Mouse (Mus musculus): ENCODE results near the gene Cstf1. TPM values are rescaled to one million over a fixed set of nuclear protein-coding genes. Genes with fewer than 3 reads are reported as not detected.
A peak's percentile ranks its signal among the peaks of the same experiment; 100 is the strongest.

Cstf1 gene
- total and polyA plus RNA-seq, 3 experiments: 44.2 to 62.1 (median 53.2) TPM

DNA sequence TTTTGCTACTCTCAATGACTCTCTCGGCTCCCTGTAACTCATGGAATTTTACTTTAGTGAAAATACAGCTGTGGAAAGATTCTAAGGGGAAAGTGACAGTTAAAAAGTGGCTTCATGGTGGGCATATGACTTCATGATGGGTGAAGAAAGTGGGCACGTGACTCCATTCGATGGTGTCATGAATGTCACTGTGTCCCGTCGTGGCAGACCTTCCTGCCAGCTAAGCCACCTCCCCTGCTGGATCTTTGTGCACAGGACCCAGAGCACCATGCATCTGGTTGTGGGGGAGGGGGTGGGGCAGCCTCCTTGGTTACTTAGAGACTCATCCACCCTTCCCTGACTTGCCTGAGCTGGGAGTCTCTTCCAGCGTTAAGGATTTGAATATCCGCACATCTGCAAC is 33.8 kb downstream of the Cstf1 start:
- Histone ChIP-seq H3K9ac (ENCODE audit: insufficient read depth, low read depth) (no peak overlapping the region), H3K27ac (ENCODE audit: insufficient read depth, low read depth) (no peak overlapping the region), H3K36me3 (replicated peaks in 1 of 2; ENCODE audit: control insufficient read depth in 1 of 2, insufficient read depth in 1 of 2, low read length in 1 of 2) (peaks cover 0 to 7% of the 10 kb centered on the region in 2 experiments), H3K9me3 (replicated peaks; ENCODE audit: low read length) (no peaks in the 10 kb centered on the region), H3K4me1 (ENCODE audit: control insufficient read depth in 1 of 2, insufficient read depth in 2 of 2) (peaks cover 41 to 73% of the 10 kb centered on the region in 2 experiments), H3K4me2 (ENCODE audit: insufficient read depth, low read depth, poor library complexity, severe bottlenecking) (0 out of 2 replicates have a peak overlapping the region, but pooled peaks have one; percentile 7), H3K27me3 (replicated peaks) (no peaks in the 10 kb centered on the region), H3K4me3 (replicated peaks in 1 of 3; ENCODE audit: low read depth in 2 of 3, low read length in 2 of 3, poor library complexity in 1 of 3) (no peak overlapping the region), H3K79me2 (replicated peaks; ENCODE audit: control insufficient read depth, extremely low read depth, insufficient read depth, poor library complexity, severe bottlenecking) (no peaks in the 10 kb centered on the region; the same call in 1 of the 2 replicates)
- in situ Hi-C loops (cut with MboI; ENCODE audit: low pct_ligation_motif_present, low pct_unique_long_range_greater_than_20kb, low sequenced_read_pairs) (no loop called here), dilution Hi-C loops (cut with MboI; ENCODE audit: extremely low pct_ligation_motif_present, extremely low pct_unique_long_range_greater_than_20kb, low sequenced_read_pairs) (no loop called here)
- DNase-seq (ENCODE audit: extremely low read depth): no peak
- no peak for TF ChIP-seq MAFK (IDR thresholded peaks at IDR 0.05; ENCODE audit: insufficient replicate concordance, low read length)
- TF ChIP-seq CHD1 (IDR thresholded peaks at IDR 0.05; ENCODE audit: low read depth, low read length): no peak
- no peak for TF ChIP-seq ZMIZ1 (IDR thresholded peaks at IDR 0.05; ENCODE audit: low read depth, low read length)
- TF ChIP-seq BHLHE40 (IDR thresholded peaks at IDR 0.05; ENCODE audit: low read depth, low read length): peak; percentile 59
- no peak for TF ChIP-seq PAX5 (IDR thresholded peaks at IDR 0.05; ENCODE audit: low read length)

DNA sequence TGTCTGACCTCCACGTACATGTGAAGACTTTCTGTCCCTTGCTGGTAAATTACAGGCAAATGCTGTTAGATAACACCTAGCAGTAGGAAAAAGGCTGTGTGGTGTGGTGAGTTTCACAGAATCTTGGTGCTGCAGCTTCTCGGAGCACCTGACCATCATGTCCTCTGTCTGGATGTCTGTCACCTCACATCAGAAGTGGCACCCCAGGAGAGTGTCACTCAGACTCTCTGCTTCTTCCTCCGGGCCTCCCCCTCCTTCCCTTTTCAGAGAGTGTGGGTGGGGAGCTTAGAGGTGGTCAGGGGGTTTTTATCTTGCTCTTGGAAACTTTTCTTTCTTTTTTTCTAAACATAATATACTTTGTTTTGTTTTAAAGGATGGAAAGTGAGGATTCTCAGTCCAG is 34.5 kb downstream of the Cstf1 start:
- in situ Hi-C loops (cut with MboI; ENCODE audit: low pct_ligation_motif_present, low pct_unique_long_range_greater_than_20kb, low sequenced_read_pairs) (no loop called here), dilution Hi-C loops (cut with MboI; ENCODE audit: extremely low pct_ligation_motif_present, extremely low pct_unique_long_range_greater_than_20kb, low sequenced_read_pairs) (no loop called here)
- TF ChIP-seq ETS1 (conservative IDR thresholded peaks at IDR 0.05; ENCODE audit: low read depth, low read length): peak; percentile 33; the same call in 1 of the 2 replicates
- TF ChIP-seq BHLHE40 (IDR thresholded peaks at IDR 0.05; ENCODE audit: low read depth, low read length): 0 out of 2 replicates have a peak, but pooled peaks have one; percentile 19
- TF ChIP-seq HCFC1 (IDR thresholded peaks at IDR 0.05; ENCODE audit: low read depth, low read length): no peak
- Histone ChIP-seq H3K4me3 (replicated peaks in 1 of 3; ENCODE audit: low read depth in 2 of 3, low read length in 2 of 3, poor library complexity in 1 of 3) (no peak overlapping the region), H3K4me1 (ENCODE audit: control insufficient read depth in 1 of 2, insufficient read depth in 2 of 2) (peaks cover 34 to 68% of the 10 kb centered on the region in 2 experiments), H3K79me2 (replicated peaks; ENCODE audit: control insufficient read depth, extremely low read depth, insufficient read depth, poor library complexity, severe bottlenecking) (no peaks in the 10 kb centered on the region; the same call in 1 of the 2 replicates), H3K27me3 (replicated peaks) (no peaks in the 10 kb centered on the region), H3K27ac (ENCODE audit: insufficient read depth, low read depth) (no peak overlapping the region), H3K9ac (ENCODE audit: insufficient read depth, low read depth) (no peak overlapping the region), H3K36me3 (replicated peaks in 1 of 2; ENCODE audit: control insufficient read depth in 1 of 2, insufficient read depth in 1 of 2, low read length in 1 of 2) (peaks cover 0 to 6% of the 10 kb centered on the region in 2 experiments), H3K9me3 (replicated peaks; ENCODE audit: low read length) (no peaks in the 10 kb centered on the region), H3K4me2 (ENCODE audit: insufficient read depth, low read depth, poor library complexity, severe bottlenecking) (no peak overlapping the region)
- DNase-seq (ENCODE audit: extremely low read depth): no peak

DNA sequence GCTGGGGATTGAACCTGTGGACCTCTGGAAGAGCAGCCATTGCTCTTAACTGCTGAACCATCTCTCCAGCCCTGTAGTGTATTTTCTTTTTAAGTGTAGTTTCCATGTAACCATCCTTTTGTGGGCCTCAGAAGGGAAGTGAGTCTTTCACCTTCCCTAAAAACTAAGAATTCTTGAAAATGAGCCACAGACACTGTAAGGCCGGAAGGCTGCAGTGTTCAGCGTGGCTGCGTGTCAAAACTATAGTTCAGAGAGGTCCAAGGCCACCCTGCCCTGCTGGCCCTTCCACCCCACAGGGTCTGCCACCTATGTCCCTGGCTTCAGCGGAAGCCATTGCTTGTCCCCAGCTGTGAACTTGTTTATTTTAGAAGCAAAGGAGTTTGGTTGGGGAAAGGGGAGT is 35.7 kb downstream of the Cstf1 start:
- H3K9me3 ChIP-seq (replicated peaks; ENCODE audit: low read length): no peaks in the 10 kb centered on the region
- H3K4me2 ChIP-seq (ENCODE audit: insufficient read depth, low read depth, poor library complexity, severe bottlenecking): no peak overlapping the region
- H3K4me1 ChIP-seq (ENCODE audit: control insufficient read depth in 1 of 2, insufficient read depth in 2 of 2): peaks cover 30 to 68% of the 10 kb centered on the region in 2 experiments
- DNase-seq (ENCODE audit: extremely low read depth): no peak
- H3K36me3 ChIP-seq (replicated peaks in 1 of 2; ENCODE audit: control insufficient read depth in 1 of 2, insufficient read depth in 1 of 2, low read length in 1 of 2): peaks cover 0 to 7% of the 10 kb centered on the region in 2 experiments
- H3K27ac ChIP-seq (ENCODE audit: insufficient read depth, low read depth): no peak overlapping the region
- no peaks in the 10 kb centered on the region; the same call in 1 of the 2 replicates for H3K79me2 ChIP-seq (replicated peaks; ENCODE audit: control insufficient read depth, extremely low read depth, insufficient read depth, poor library complexity, severe bottlenecking)
- in situ Hi-C loops (cut with MboI; ENCODE audit: low pct_ligation_motif_present, low pct_unique_long_range_greater_than_20kb, low sequenced_read_pairs) (no loop called here), dilution Hi-C loops (cut with MboI; ENCODE audit: extremely low pct_ligation_motif_present, extremely low pct_unique_long_range_greater_than_20kb, low sequenced_read_pairs) (no loop called here)
- H3K9ac ChIP-seq (ENCODE audit: insufficient read depth, low read depth): no peak overlapping the region
- H3K4me3 ChIP-seq (replicated peaks in 1 of 3; ENCODE audit: low read depth in 2 of 3, low read length in 2 of 3, poor library complexity in 1 of 3): no peak overlapping the region
- TF ChIP-seq ZNF384 (IDR thresholded peaks at IDR 0.05; ENCODE audit: low read depth, low read length) (no peak), IRF4 (IDR thresholded peaks at IDR 0.05; ENCODE audit: low read depth, low read length) (no peak)
- H3K27me3 ChIP-seq (replicated peaks): no peaks in the 10 kb centered on the region
